Comparison of ENCODE assay signal across 11 mouse cellular contexts in the genomic region with DNA sequence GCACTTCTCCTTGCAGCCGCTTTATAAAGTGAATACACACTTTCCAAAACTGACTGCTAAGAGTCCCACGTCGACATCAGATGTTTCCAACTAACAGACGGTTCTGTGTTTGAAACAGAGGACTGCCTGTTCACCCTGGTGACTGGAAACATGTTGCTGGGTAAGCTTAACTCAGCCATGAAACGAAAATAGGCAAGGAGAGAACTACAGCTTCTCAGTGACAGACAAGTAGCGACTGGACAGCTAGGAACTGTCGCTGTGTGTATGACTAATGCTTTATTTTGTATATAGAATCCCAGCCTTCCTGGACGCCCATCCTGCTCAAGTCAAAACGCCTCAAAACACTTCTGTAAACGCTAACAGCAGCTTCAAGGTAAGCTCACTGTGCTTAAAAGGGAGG. TPM values are rescaled to one million over a fixed set of nuclear protein-coding genes. Genes with fewer than 3 reads are reported as not detected.
A peak's percentile ranks its signal among the peaks of the same experiment; 100 is the strongest.
DNase-seq lines count a peak whose midpoint lies in the region; ATAC-seq and TF ChIP-seq lines count a peak whose summit lies in the region.
"Had no signal": no experiment of that assay in that cellular context is flagged by ENCODE, and none has a peak within 500 bp of the region (broad histone marks: within the 10 kb centered on the region; RNA-seq: fewer than 3 reads in every experiment).

No protein-coding gene starts in this region.

- 52% methylated on average over 10 of the region's 10 CpGs for WGBS in heart, embryonic 13.5 days
- 40% methylated on average over 10 of the region's 10 CpGs for WGBS in hindbrain, postnatal 0 days
- WGBS in thymus, adult 2 months: 87% methylated on average over 10 of the region's 10 CpGs

- peak overlapping the region; percentile 33 for H3K4me3 ChIP-seq in heart, embryonic 13.5 days
- no peak overlapping the region for H3K4me3 ChIP-seq in testis, adult 2 months (ENCODE audit: control insufficient read depth, low read depth, low read length)
- no peak overlapping the region for H3K4me3 ChIP-seq in hindbrain, postnatal 0 days (ENCODE audit: low read length)
- H3K4me3 ChIP-seq in thymus, adult 2 months (ENCODE audit: control insufficient read depth, insufficient read depth, low read length): no peak overlapping the region

- no peak for TF ChIP-seq CTCF in testis, adult 2 months (IDR thresholded peaks at IDR 0.05; ENCODE audit: control insufficient read depth, insufficient read depth, insufficient replicate concordance, low read depth, low read length)
- no peak for TF ChIP-seq CTCF in hindbrain, postnatal 0 days (IDR thresholded peaks at IDR 0.05; ENCODE audit: low read depth)
- no peak for TF ChIP-seq CTCF in thymus, adult 2 months (IDR thresholded peaks at IDR 0.05; ENCODE audit: borderline replicate concordance, control insufficient read depth, extremely low read depth, insufficient read depth, low read length, poor library complexity)

- H3K36me3 ChIP-seq in heart, embryonic 13.5 days: no peaks in the 10 kb centered on the region
- H3K36me3 ChIP-seq in testis, adult 2 months (ENCODE audit: control insufficient read depth, insufficient read depth, low read length): no peaks in the 10 kb centered on the region
- H3K36me3 ChIP-seq in hindbrain, postnatal 0 days (ENCODE audit: insufficient read depth, low read length): no peaks in the 10 kb centered on the region
- no peaks in the 10 kb centered on the region for H3K36me3 ChIP-seq in thymus, adult 2 months (ENCODE audit: control insufficient read depth, insufficient read depth, low read length)

- ATAC-seq in heart, embryonic 13.5 days (ENCODE audit: extremely low read depth, insufficient number of reproducible peaks, low FRiP score, low TSS enrichment): no peak
- ATAC-seq in hindbrain, postnatal 0 days: peak; percentile 83
- ATAC-seq: CD4-positive, CD25-positive, alpha-beta regulatory T cell, adult 4 months had no signal

- peaks cover 9% of the 10 kb centered on the region for H3K4me1 ChIP-seq in heart, embryonic 13.5 days
- no peaks in the 10 kb centered on the region; the same call in 1 of the 2 replicates for H3K4me1 ChIP-seq in testis, adult 2 months (ENCODE audit: control insufficient read depth, insufficient read depth, low read length)
- peaks cover 3% of the 10 kb centered on the region; the same call in 1 of the 2 replicates for H3K4me1 ChIP-seq in hindbrain, postnatal 0 days (ENCODE audit: insufficient read depth, low read length)
- no peaks in the 10 kb centered on the region for H3K4me1 ChIP-seq in thymus, adult 2 months (replicated peaks; ENCODE audit: control insufficient read depth, insufficient read depth, low read length)

- peak overlapping the region; percentile 63 for H3K27ac ChIP-seq in heart, embryonic 13.5 days (replicated peaks)
- H3K27ac ChIP-seq in testis, adult 2 months (ENCODE audit: control insufficient read depth, insufficient read depth, low read depth, low read length): peak overlapping the region; percentile 51
- H3K27ac ChIP-seq in hindbrain, postnatal 0 days: peak overlapping the region; percentile 66; the same call in 1 of the 2 replicates
- H3K27ac ChIP-seq in thymus, adult 2 months (ENCODE audit: control insufficient read depth, insufficient read depth, low read length): no peak overlapping the region
- H3K27ac ChIP-seq: kidney, postnatal 0 days had no signal

- intact Hi-C loops in heart, postnatal 25 days (cut with DNase I): no loop called here

- DNase-seq in heart, postnatal 25 days (ENCODE audit: low spot score): no peak
- DNase-seq in testis, postnatal 14 days (ENCODE audit: low spot score): no peak
- peak; percentile 49 for DNase-seq in hindbrain, postnatal 0 days (ENCODE audit: low spot score)
- no peak for DNase-seq in thymus, adult 2 months
- DNase-seq in thymus, postnatal 14 days: no peak
- DNase-seq: cerebellum, adult 11 months; right cerebral cortex, postnatal 4 days had no signal

- peak overlapping the region; percentile 60 for H3K4me2 ChIP-seq in heart, embryonic 13.5 days
- 0 out of 2 replicates have a peak overlapping the region, but pooled peaks have one; percentile 10 for H3K4me2 ChIP-seq in hindbrain, postnatal 0 days (ENCODE audit: low read depth, low read length)

- H3K27me3 ChIP-seq in heart, embryonic 13.5 days (replicated peaks): no peaks in the 10 kb centered on the region
- H3K27me3 ChIP-seq in testis, adult 2 months (ENCODE audit: control insufficient read depth, insufficient read depth, low read length): no peaks in the 10 kb centered on the region
- no peaks in the 10 kb centered on the region for H3K27me3 ChIP-seq in hindbrain, postnatal 0 days (ENCODE audit: insufficient read depth, low read length)
- H3K27me3 ChIP-seq in thymus, adult 2 months (ENCODE audit: control insufficient read depth, insufficient read depth, low read length): no peaks in the 10 kb centered on the region

- no peaks in the 10 kb centered on the region for H3K9me3 ChIP-seq in heart, embryonic 13.5 days
- H3K9me3 ChIP-seq in hindbrain, postnatal 0 days (ENCODE audit: low read length): no peaks in the 10 kb centered on the region

- no peak for TF ChIP-seq POLR2A in testis, adult 2 months (IDR thresholded peaks at IDR 0.05; ENCODE audit: control insufficient read depth, low read depth, low read length)
- no peak for TF ChIP-seq POLR2A in thymus, adult 2 months (IDR thresholded peaks at IDR 0.05; ENCODE audit: control insufficient read depth, extremely low read depth, insufficient read depth, low read length, poor library complexity)

- H3K9ac ChIP-seq in heart, embryonic 13.5 days: peak overlapping the region; percentile 33; the same call in 1 of the 2 replicates
- H3K9ac ChIP-seq in hindbrain, postnatal 0 days (replicated peaks; ENCODE audit: low read length): no peak overlapping the region

RNA-seq across cellular contexts. Expression of a gene that starts 21.3 kb away (rescaled TPM):
- 4.2 and 4.3 TPM in 2 replicates for polyA plus RNA-seq in heart, embryonic 13.5 days (2015; fragmentation: Nextera tagmentation; extraction: Ambion mirVana)
- 10 to 100 TPM; 14.1 to 15.8 TPM for total RNA-seq in heart, postnatal 25 days (2021)
- 7.2 and 8.6 TPM in 2 replicates for polyA plus RNA-seq in testis, adult 2 months (2012; rRNA removed)
- 42.1 and 54.4 TPM in 2 replicates for total RNA-seq in hindbrain, postnatal 0 days (2014; rRNA removed)
- 29.3 and 31.2 TPM in 2 replicates for polyA plus RNA-seq in hindbrain, postnatal 0 days (2015; fragmentation: Nextera tagmentation; extraction: Ambion mirVana)
- polyA plus RNA-seq in thymus, adult 2 months (2012; rRNA removed): 1.5 and 1.9 TPM in 2 replicates
- polyA plus RNA-seq: CD4-positive, CD25-positive, alpha-beta regulatory T cell, adult 4 months had no signal
